Mouse (Mus musculus): ENCODE results near the gene Ccdc36. TPM values are rescaled to one million over a fixed set of nuclear protein-coding genes. Genes with fewer than 3 reads are reported as not detected.

Ccdc36 gene
- total RNA-seq, 2 experiments from 2014 or later, result not detected

- no peak for DNase-seq
Measured at GRCm38 (mm10) chr9:108378234-108378633, 50.0 kb downstream of the Ccdc36 start.

Other genes with a start within 250 kb of the Ccdc36 start
- gene Bsn, start 238.1 kb downstream of the Ccdc36 start, total RNA-seq (2021), result 1 to 10 TPM; 3.2 to 4.3 TPM
- gene Dag1, start 164.5 kb downstream of the Ccdc36 start, total RNA-seq (2021), result 100 to 1,000 TPM; 142 to 144 TPM
- 10 to 100 TPM; 17.1 TPM for gene Nicn1, start 138.1 kb downstream of the Ccdc36 start, total RNA-seq (2021)
- gene Amt, start 131.6 kb downstream of the Ccdc36 start, total RNA-seq (2021), result 1 to 10 TPM; 2.7 to 4.4 TPM
- gene Rhoa, start 122.4 kb downstream of the Ccdc36 start, total RNA-seq (2021), result 100 to 1,000 TPM; 363 to 383 TPM
- gene Tcta, start 122.3 kb downstream of the Ccdc36 start, total RNA-seq (2021), result 10 to 100 TPM; 38.8 to 48.3 TPM
- gene Gpx1, start 89.6 kb downstream of the Ccdc36 start, total RNA-seq (2021), result 100 to 1,000 TPM; 538 to 748 TPM
- gene Usp4, start 80.6 kb downstream of the Ccdc36 start, total RNA-seq (2021), result 100 to 1,000 TPM; 110 to 120 TPM
- 1 to 10 TPM in 1 of 2 experiments, under 1 TPM in 1; 0.93 to 1.3 TPM for gene 1700102P08Rik, start 35.7 kb downstream of the Ccdc36 start, total RNA-seq (2021)
- gene BC048562, start 8.0 kb upstream of the Ccdc36 start, total RNA-seq (2021), result not detected
- gene Ccdc71, start 32.0 kb upstream of the Ccdc36 start, total RNA-seq (2021), result 10 to 100 TPM; 37.1 to 48.1 TPM
- 10 to 100 TPM; 20.1 to 21.5 TPM for gene Klhdc8b, start 33.1 kb upstream of the Ccdc36 start, total RNA-seq (2021)
- gene Lamb2, start 51.3 kb upstream of the Ccdc36 start, total RNA-seq (2021), result 100 to 1,000 TPM; 117 to 133 TPM
- 100 to 1,000 TPM; 204 to 213 TPM for gene Usp19, start 62.1 kb upstream of the Ccdc36 start, total RNA-seq (2021)
- gene Qars, start 79.2 kb upstream of the Ccdc36 start, total RNA-seq (2021), result 100 to 1,000 TPM; 191 to 194 TPM
- gene Qrich1, start 88.3 kb upstream of the Ccdc36 start, total RNA-seq (2021), result 100 to 1,000 TPM; 106 to 125 TPM
- 100 to 1,000 TPM in 1 of 2 experiments, 10 to 100 TPM in 1; 76.8 to 118 TPM for gene Impdh2, start 131.8 kb upstream of the Ccdc36 start, total RNA-seq (2021)
- 10 to 100 TPM; 63.6 to 75.4 TPM for gene Ndufaf3, start 138.9 kb upstream of the Ccdc36 start, total RNA-seq (2021)
- 10 to 100 TPM; 61.1 to 72.7 TPM for gene Dalrd3, start 141.4 kb upstream of the Ccdc36 start, total RNA-seq (2021)
- gene Wdr6, start 150.3 kb upstream of the Ccdc36 start, total RNA-seq (2021), result 100 to 1,000 TPM; 119 to 121 TPM
- 1 to 10 TPM; 5.6 to 6.3 TPM for gene P4htm, start 169.2 kb upstream of the Ccdc36 start, total RNA-seq (2021)
- 10 to 100 TPM; 62.2 to 65.6 TPM for gene Arih2, start 220.9 kb upstream of the Ccdc36 start, total RNA-seq (2021)
- 100 to 1,000 TPM; 112 to 140 TPM for gene Slc25a20, start 233.6 kb upstream of the Ccdc36 start, total RNA-seq (2021)